Mouse (Mus musculus): ENCODE measurements around the gene Nfasc.

GRCm38 (mm10) chr1:132721266-132721665 lies 20.3 kb downstream of the Nfasc start:
- TF ChIP-seq POLR2A (IDR thresholded peaks at IDR 0.05; ENCODE audit: low read depth, low read length) (no peak), CTCF (IDR thresholded peaks at IDR 0.05; ENCODE audit: extremely low read depth, insufficient read depth, insufficient read length, insufficient replicate concordance) (no peak)
